Mouse (Mus musculus): ENCODE data around the gene Ablim1.

GRCm38 (mm10) chr19:57150275-57150674 is 164.4 kb downstream of the Ablim1 start:
- TF ChIP-seq TAL1 (IDR thresholded peaks at IDR 0.05; ENCODE audit: low read length) (no peak), GATA1 (IDR thresholded peaks at IDR 0.05; ENCODE audit: low read length) (no peak)
